Mouse (Mus musculus): ENCODE data around the gene Nudt16l1.

Gene Nudt16l1

DNA sequence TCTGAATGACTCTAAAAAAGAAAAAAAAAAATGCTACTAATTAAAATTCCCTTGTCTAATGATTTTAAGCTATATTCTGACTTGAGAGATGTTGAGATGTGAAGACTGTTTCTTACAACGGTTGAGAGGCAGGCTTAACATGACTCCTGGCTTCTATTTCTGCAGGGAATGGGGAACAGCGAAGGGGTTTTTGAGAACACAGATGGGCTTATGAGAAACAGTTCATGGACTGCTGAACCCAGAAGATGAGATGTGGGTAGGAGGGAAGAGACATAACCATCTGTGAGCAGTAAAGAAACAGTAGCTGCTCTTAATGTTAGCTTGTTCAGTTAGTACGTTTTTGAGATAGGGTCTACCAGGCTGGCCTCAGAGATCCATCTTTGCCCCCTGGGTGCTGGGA, 18.0 kb downstream of the Nudt16l1 start:
- DNase-seq (ENCODE audit: extremely low spot score, low read depth, low spot score) = no peak

DNA sequence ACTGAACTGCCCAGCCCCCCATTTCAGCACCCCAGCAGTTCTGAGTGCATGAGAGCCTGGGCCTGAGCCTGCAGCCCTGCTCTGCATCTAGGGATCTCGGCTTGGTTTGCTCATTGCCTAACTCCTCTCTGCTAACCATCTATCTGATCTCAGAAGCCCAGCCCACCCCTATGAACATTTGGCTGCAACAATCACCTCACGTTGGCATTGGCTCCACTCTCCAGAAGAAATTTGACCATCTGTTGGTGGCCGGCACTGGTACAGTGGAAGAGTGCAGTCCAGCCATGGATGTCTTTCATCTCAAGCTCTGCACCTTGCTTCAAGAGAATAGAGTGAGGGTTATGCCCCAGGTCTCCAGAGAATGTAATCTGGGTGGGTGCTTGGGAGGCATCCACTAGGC, 18.9 kb downstream of the Nudt16l1 start:
- no peak for DNase-seq (ENCODE audit: extremely low spot score, low read depth, low spot score)

DNA sequence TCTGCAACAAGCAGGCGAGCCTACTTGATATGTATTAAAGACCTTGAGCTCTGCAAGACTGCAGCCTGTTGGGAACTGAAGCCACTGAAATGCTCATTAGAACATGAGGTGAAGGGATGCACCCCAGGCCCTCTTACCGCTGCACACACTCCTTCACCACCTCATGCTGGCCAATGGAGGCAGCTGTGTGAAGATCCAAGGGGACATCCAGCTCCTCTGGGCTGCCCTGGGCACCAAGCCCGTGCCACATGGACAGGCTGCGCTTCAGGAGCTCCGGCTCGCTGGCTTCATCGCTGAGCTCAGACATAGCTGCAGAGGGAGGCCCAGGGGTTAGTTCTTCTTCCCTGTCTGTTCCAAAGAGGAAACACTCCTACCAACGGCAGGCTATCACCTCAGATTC, 21.7 kb downstream of the Nudt16l1 start:
- no peak for DNase-seq (ENCODE audit: extremely low spot score, low read depth, low spot score)

DNA sequence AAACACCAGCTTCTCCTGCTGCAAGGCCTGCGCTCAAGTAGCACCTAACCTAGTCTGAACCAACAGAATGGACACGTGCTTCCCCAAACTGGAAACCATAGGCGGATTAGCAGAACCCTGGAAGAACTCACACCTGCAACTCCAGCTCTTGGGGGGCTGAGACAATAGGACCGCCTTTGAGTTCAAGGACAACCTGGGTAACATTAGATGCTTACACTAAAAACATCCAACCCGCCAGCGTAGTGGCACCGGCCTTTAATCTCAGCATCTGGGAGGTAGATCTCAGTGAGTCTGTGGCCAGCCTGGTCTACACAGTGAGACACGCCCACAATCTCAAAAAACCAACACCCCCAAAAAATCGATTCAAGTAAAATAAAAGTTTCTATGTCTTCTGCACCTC, 24.8 kb downstream of the Nudt16l1 start:
- no peak for DNase-seq (ENCODE audit: extremely low spot score, low read depth, low spot score)

DNA sequence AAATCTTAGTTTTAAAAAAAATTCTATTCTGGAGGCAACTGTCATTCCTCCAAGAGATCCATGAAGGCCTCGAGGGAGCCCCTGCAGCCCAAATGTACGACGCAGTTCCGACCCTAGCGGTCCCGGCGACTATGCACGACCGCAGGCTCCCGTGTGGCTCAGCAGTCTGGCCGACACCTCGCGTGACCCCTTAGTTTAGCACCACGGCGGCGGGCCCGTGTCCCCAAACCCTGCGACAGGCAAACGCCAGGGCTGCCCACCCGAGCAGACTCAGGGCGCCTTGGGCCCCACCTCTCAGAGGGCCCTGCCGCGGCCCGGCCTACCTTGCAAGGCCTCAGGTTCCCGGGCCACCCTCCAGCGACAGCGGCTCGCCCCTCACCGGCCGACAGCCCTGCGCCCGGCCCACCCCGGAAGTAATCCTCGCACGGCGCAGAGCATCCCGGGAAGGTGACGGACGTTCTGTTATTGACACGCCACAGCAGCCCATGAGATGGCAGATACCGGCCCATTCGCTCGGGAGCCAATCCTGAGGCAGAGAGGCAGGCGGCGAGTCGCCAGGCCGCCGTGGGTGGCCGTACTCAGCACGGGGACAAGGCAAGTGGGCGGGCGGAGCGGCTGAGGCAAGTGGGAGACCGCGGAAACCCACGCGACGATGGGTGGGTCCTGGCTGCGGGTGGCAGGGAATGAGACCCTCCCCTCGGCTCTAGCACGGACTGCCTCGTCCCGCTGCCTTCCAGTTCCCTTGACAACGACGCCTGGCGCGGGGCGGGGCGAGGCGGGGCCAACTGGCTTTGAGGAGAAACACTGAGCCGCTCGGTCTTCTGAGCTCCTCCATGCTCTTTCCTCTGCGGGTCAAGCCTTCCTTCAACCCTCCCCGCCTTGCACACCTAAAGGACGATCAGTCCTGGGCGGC, 25.5 kb downstream of the Nudt16l1 start, which contains the start of gene Anks3:
TSS of gene Anks3 (minus strand) at position 409 of the 913 bp plus-strand sequence.
- peak; percentile 50 for DNase-seq (ENCODE audit: extremely low spot score, low read depth, low spot score)

DNA sequence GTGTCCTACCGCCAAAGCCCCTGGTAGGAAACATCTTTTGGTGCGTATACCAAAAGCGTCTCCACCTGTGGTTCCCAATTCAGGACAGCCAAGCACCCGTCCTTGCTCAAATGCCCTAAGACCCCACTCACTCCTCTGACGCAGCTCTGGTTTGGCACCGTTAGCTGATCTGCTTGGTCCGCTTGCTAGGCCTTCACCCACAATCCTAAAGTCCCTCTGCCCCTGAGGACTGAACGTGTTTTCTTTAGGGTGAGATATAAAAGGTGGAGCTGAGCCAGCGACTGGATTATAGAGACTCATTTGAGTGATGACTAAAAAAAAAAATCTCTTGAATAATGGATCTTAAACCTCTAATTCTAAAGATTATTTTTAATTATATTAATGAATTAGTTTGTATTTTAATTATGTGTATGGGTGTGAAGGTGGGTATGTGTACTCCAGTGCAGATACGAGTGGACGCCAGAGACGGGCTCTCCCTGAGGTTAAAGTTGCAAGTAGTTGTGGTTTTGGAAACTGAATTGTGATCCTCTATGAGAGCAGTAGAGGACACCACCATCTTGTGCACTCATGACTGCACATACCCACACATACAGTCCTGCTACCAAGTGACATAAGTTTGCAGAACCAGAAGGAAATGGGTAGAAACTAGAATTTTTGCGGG, 26.3 kb downstream of the Nudt16l1 start:
- DNase-seq (ENCODE audit: extremely low spot score, low read depth, low spot score) = no peak

DNA sequence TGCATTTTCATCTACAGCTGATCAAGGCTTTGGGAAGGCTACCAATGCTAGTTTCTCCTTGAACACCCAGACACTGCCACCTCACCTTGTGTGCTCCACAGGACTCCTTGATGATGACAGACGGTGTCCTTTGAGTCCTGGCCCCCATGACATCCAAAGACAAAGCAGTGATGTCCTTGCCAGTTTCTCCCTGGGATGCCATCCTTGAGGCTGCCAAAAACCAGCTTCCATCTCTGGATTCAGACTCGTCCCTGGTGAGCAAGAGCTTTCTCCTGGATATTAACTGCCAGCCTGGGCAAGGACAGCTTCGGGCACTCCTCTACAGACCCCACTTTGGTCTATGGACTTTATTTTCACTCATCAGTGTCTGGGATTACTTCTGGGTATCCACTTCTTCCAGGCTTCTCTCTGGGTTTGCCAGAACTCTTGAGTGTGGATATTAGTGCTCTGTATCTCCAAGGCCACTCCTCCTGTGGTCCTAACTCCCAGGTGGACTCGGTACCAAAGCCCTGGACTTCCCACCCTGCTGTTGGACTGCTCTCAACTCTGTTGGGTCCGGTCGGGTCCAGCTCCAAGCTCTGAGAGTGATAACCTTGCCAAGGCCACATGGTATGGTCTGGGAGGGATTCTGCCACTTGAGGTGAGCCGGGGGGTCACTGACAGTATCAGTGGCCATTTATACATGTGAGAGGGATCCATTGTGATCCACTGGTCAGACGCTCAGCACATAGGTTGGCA, 27.0 kb downstream of the Nudt16l1 start:
- DNase-seq (ENCODE audit: extremely low spot score, low read depth, low spot score) = no peak

DNA sequence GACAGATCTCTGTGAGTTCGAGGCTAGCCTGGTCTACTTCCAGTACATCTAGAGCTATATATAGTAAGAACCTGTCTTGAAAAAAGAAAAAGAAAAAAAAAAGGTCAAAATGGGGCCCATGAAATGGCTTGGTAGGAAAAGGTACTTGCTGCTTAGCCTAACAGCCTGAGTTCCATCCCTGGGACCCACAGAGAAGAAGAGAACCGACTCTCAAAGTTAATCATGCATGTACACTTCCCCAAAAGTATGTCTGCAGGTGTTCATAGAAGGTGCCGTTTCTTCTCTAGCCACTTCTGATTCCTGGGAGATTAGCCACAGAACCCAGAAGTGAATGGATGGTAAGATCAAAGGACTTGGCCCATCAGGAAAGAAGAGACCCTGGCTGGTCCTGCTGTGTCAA, 29.9 kb downstream of the Nudt16l1 start:
- no peak for DNase-seq (ENCODE audit: extremely low spot score, low read depth, low spot score)

DNA sequence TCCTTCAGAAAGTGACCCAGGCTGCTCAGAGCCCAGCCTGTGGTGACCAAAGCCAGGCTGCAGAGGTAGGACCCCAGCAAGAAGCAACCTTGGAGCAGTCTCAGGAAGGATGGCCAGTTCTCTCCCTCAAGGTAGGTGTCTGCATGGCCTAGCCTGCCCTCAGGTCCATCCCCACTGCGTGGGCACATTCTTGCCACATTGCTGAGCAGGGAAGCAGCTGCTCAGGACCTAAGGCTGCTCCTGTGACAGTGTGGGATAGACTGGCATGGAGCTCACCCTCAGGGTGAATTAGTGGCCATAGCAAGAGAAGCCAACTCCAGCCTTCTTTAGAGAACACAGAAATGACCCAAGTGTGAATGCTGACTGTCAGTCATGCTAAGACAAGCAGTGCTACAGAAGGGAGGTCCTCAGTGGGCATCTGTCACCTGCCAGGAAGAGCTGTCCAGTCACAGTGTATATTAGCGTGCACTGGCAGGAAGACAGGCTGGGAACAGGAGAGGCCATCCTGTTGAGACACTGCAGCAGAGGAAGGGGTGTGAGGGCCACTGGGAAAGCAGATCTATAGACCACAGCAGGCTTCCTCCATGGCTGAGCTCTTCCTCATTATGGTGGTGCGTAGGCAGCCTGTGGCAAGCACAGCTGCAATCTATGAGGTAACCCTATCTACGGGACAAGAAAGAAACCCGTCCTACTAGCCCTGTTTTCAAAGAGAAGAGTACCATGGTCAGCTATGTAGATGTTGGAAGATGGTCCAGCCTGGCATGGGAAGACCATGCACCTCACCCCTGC, 30.7 kb downstream of the Nudt16l1 start:
- no peak for DNase-seq (ENCODE audit: extremely low spot score, low read depth, low spot score)

DNA sequence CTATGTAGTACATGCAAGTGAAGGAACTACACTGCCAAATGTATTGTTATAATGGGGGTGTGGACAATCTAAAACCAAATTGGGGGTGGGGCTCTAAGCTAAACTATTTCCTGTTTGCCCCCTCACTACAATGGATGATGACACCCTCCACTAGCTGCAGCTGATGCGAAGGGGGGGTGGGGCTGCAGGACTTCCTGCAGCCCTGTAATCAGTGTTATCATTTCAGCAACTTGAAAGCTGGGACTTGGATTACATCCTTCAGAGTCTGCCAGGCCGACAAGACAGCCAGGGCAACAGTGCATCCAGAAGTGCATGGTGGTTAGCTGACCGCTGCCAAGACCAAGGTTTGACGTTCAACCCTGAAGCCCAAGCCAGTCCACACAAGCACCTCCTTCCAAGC, 33.1 kb downstream of the Nudt16l1 start:
- no peak for DNase-seq (ENCODE audit: extremely low spot score, low read depth, low spot score)

DNA sequence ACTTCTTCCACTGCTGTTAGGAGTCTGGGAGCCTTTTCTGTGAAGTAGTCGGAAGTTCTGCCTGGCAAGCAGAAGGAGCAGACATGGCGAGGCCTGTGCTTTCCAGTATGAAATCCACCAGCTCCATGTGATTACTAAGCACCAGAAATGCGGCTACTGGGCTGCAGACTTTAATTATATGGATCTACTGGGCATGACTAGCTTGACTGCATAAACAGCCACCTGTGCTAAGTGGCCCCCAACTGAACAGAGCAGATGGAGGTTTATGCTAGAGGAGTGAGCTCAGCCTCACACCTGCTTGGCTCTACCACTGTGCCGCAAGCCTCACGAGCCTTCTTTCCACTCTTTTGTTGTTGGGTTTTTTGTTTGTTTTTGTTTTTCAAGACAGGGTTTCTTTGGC, 36.0 kb downstream of the Nudt16l1 start:
- DNase-seq (ENCODE audit: extremely low spot score, low read depth, low spot score) = no peak

DNA sequence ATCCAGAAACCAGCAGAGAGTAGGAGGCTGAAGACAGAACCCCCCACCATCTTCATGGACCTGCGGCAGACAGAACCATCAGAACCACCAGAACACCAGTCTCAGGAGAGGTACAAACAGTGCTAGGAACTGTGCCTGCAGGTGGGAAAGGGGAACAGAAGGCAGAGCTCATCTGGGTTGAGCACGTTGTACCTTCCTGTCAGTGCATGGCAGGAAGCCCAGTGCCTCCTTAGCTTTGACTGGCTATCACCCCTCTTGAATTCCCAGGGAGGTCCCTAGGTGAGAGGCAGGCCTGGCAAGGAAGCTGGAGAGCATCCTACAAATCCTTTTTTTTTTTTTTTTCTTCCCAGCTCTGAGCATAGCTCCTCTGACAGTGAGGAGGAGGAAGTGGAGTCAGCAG, 37.6 kb downstream of the Nudt16l1 start:
- no peak for DNase-seq (ENCODE audit: extremely low spot score, low read depth, low spot score)

DNA sequence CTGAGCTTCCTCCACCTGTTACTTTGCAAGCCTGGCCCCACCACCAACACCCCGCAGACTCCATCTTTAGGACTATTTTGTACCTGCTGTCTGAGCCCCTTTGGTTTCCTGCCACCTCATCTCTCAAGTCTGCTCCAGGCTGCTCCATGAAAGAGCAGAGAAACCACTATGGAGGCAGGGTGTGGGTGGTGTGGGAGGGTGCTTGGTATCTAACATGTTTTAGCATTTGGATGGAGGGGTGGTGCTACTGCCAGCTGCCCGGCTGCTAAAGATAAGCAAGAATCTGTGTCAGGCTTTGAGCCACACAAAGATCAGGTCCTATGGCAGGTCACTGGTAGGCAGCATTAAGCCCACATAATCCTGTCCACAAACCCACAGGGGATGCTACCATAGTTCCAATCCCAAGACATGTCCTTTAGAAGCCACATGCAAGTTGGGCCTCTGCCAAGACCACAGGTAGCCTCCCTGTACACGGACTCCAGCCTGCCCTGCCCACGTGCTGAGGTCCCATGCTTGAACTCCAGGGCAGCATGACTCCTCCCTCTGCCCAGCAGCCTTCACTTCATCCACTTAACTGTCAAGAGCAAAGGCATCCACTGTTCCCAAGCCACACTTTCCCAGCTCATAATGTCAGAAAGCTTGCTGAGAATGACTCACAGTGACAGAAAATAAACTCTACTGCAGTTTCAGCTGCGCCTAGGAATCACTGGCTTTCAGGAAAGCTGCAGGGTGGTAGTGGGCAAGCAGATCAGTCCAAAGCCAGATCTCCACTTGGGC, 39.9 kb downstream of the Nudt16l1 start:
- DNase-seq (ENCODE audit: extremely low spot score, low read depth, low spot score) = no peak

DNA sequence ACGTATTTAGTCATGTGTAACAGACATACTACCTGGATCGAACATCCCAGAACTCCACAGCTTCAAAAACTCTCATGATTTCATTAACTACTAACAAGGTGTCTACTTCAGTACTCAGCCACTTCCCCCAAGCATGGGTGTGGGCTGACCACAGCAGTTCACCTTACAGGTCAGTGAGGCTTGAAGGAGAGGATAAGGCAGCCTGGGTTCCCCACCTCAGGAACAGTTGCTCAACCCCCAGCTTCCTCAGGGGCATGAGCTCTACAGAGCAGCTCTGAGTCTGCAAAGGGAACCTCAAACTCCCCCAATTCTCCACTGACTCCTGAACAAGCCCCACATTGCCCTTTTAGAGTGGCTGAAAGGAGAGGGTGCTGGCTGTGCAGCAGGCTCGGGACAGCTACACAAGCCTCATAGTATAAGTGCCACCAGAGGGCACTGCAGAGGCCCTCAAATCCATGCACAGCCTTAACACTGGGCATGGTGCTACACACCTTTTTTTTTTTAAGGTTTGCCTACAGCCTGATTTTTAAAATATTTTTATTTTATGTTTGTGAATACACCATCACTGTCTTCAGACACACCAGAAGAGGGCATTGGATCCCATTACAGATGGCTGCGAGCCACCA, 41.3 kb downstream of the Nudt16l1 start:
- DNase-seq (ENCODE audit: extremely low spot score, low read depth, low spot score) = no peak

DNA sequence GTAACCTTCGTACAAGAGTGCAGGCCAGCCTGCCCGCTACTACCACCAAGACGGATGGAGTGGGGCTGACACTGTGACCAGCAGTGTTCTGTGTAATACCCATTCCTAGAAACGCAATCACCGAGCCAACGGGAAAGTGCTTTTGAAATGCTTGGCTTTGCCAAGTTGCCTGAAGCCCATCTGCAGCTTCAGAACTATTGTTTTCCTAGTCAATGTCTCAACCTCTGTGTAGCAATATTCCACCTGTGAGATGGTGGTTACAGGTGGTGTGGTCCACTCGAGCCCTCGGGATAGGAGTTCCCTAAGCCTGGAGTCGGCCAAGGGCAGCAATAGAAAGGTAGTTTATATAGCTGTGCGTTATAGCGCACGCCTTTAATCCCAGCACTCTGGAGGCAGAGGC, 46.2 kb downstream of the Nudt16l1 start:
- no peak for DNase-seq (ENCODE audit: extremely low spot score, low read depth, low spot score)
